Mouse (Mus musculus): Measurements from ENCODE around the gene Atp8b2.
A peak's percentile ranks its signal among the peaks of the same experiment; 100 is the strongest.

Gene Atp8b2

DNA sequence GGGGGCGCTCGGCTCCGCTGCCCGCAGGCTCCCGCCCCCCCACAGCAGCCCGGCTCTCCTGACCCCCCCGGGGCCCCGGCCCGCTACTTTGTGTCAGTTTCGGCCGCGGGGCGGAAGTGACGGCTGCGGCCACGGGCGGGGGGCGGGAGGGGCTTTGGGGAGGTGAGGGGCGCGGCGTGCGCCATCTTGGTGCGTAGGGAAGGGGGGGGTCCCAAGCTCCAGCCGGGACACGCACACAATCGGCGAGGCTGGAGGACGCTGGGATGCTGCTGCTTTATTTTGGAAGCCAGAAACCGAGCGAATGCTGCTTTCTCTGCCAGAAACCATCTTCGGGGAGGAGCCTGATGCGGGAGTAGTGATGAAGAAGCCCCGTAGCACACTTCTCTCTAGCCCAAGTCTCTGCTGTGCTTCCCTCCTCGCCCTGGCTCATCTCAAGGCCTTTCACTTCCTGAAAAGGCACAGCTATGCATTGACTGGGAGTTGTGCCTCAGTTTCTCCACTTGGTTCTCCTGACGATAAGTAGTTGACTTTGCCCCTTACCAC is at the start of gene Atp8b2:
Gene Atp8b2, minus strand, starts transcription at position 288 of the 543 bp plus-strand sequence.
- DNase-seq = peak; percentile 59 to 66

DNA sequence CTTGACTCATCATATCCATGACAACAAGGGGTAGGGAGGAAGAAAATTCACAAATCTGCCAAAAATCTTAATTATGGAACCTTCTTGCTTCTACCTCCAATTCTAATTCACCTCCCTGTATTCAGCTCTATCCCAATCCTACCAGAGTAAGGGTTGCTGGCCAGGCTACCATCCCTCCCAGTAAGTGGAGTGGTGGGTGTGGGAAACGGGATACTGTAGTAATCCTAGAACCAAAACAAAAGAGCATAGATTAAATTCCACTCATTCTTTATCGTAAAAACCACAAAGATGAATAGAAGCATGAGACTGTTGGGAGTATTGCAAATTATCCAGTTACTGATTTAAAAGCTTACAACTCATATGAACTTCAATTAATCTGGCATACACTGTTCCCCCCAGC is 47.0 kb upstream of the Atp8b2 start:
- no peak for DNase-seq

DNA sequence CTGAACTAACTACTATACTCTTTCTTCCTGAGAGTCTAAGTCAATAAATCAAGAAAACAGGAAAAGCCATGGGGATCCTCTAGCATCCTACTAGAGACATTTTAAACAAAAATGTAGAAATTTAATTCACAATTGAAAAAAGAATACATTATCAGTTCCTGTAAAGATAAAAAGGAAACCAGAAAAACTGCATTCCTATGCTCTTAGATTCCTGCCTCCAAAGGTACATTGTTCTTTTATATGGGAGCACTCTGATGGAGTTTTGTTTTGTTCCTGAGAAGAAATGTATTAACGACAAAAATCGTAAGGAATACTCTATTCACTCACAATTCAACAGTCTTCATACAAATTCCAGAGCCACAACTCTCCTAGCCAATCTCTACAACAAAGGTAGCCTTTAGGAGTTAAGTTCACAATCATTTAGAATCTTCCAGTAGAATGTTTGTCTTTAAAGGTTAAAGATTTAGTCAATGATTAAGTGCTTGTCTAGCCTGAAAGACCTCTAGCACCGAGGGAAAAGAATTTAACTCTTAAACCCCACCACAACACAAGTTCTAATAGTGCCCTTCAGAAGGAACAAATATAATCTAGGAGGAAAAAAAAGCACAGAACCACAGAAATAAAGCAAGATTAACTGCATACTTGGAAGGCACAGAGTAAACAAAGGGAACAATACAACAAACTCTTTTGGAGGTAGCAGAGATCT is 40.9 kb upstream of the Atp8b2 start:
- no peak for DNase-seq

DNA sequence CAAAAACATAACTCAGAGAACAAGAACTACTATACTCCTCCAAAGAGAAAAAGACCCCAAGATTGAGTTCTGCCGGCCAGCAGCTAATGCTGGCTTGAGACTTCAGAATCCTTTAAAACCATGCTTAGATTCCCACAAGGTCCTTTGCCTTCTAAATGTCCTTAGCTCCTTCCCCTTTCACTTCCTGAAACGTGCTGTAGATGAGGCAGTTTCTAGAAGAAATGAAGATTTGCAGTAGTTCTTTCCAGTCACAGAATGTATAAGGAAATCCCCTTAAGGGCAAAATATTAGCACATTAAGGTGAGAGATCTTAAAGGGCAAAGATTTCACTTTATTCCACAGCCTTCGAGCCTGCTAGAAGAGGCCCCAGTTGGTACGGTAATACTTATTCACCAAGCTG is 36.5 kb upstream of the Atp8b2 start:
- no peak for DNase-seq

DNA sequence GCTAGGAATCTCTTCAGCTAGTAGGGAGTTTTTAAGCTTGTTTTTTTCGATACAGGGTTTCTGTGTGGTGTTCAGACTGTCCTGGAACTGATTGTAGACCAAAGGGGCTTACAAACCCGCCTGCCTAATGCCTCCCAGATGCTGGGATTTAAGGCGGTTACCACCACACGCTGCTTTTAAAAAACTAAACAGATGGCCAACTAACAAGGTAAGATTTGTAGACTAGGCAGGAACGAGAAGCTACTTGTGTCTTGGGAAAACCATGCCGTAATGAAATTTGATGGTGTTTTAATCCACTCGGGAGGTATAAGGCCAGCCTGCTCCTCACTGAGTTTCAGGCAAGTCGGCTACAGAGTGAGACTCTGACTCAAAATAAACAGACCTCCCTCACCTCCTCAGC is 35.8 kb upstream of the Atp8b2 start:
- no peak for DNase-seq

DNA sequence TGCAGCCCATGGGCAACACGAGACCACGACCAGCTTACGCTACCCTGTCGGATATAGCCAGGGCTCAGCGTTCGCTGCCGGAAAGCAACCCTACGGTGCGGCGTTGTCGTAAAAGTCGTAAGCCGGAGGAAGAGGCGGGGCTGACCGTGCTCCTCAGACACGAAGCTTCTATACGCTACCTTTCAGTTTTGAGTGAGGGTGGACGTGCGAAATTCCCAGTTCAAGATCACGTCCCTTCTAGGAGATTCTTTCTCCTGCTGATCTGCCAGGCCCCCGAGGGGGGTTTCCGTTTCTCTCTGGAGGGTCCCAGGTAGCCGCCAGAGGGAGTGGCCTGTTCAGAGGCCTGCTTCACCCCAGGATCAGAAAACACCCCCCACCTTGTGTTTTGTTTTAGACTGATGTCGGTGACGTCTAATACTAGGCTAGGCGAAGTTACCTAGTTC is 35.3 kb upstream of the Atp8b2 start, which contains the start of gene Hax1:
Gene Hax1, minus strand, starts transcription at position 169 of the 443 bp plus-strand sequence.
- peak; percentile 90 for DNase-seq

DNA sequence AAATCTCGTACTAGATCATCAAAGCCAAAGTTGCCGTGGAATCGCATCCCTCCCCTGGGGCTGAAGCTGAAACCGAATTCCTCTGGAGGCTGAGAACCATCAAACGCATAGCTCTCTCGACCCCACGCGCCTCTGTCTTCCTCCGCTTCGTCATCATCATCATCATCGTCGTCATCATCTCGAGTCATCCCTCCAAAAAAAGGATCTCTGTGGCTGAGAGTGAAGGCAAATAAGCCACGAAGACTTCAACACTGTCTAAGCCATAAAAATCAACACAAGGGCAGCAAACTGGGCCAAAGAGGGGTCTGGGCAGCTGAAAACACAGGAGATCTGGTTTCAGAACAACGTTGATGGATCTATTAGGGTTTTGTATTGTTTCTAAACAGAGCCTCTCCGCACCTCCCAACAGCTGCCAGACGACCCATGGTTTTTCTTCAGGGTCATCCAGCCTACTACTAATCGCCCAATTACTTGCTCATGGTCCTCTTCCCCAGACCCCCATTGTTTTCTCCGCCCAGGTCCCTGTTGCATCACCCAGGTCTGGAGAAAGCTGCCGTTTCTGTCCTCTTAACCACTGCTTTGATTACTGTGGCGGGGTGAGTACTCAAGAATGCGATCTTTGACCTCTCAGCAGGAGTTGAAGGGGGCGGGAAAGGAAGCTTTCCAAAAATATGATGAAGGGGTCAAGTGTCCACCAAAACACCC is 34.6 kb upstream of the Atp8b2 start:
- DNase-seq = peak; percentile 11 to 28

DNA sequence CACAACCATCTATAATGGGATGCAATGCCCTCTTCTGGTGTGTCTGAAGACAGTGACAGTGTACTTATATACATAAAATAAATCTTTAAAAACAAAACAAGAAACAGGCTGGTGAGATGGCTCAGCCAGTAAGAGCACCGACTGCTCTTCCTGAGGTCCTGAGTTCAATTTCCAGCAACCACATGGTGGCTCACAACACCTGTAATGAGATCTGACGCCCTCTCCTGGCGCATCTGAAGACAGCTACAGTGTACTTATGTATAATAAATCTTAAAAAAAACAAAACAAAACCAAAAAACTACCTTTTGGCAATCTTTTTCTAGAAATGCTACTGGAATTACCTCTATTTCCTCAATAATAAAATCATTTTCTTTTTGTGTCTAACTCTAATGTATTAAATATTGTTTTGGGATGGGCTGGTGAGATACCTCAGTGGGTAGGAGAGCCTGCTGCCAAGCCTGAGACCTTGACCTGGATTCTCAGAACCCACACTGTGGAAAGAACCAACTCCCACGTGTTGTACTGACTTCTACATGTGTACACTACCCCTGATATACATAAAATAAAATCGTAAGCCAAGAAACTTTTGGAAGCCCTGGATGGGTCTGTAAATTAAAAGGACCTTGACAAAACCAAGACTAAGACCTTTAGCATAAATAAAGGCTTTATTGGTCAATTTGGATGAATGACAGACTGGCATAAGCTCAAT is 31.7 kb upstream of the Atp8b2 start:
- peak in 1 of 2 experiments; percentile 15 for DNase-seq

DNA sequence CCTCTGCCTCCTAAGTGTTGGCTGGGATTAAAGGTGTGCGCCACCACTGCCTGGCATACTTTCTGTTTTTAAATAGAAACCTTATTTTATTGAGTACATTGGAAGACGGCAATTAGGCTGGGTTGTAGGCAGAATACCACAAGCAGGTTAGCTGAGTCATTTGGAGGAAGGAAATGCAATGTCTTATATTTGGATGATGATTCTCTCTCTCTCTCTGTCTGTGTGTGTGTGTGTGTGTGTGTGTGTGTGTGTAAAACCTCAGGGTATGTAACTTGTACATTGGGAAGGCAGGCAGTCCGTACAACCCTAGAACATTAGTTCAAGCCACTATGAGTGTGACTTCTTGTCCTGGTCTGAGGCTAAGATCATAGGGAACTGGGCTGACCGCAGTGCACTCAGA is 24.5 kb upstream of the Atp8b2 start:
- DNase-seq = no peak

DNA sequence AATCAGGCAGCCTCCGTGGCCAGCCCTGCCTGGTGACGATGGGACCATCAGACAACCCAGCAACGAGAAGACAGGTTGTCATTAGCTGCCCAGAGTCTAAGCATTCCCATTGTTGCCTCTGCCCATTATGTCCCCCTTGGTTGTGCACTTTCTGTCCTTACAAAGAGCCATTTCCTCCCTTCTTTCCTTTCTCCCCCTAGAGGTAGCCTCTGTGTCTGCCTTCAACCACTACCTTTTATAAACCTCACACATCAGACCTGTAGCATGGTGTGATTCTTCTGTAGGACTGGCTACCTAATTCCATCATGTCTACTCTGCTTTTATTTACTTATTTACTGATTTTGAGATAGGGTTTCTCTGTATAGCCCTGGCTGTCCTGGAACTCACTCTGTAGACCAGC is 23.9 kb upstream of the Atp8b2 start:
- DNase-seq = no peak

DNA sequence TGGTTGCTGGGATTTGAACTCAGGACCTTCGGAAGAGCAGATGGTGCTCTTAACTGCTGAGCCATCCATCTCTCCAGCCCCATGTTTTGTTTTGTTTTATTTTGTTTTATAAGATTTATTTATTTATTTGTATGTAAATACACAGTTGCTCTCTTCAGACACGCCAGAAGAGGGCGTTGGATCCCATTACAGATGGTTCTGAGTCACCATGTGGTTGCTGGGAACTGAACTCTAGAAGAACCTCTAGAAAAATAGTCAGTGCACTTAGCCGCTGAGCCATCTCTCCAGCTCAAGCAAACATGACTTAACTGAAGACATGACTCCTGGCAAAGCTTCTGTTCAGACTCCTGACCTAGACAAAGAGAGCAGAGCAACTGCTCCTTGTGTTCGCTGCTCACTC is 19.1 kb upstream of the Atp8b2 start:
- DNase-seq = no peak

DNA sequence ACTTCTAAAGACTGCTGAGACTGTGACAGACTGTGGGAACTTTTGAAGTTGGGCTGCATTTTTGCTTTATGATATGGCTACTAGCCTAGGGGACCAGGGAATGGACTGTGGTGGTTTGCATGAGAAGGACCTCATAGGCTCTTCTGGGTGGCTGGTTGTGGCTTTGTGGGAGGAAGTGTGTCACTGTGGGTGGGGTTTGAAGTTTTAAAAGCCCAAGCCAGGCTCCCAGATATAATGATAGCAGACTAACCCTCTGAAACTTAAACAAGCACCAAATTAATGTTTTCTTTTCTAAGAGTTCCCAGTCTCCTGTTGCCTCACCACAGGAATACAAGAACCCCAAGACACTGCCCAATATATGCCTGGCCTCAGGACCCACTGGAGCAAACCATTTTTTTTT is 13.6 kb upstream of the Atp8b2 start:
- DNase-seq = no peak

DNA sequence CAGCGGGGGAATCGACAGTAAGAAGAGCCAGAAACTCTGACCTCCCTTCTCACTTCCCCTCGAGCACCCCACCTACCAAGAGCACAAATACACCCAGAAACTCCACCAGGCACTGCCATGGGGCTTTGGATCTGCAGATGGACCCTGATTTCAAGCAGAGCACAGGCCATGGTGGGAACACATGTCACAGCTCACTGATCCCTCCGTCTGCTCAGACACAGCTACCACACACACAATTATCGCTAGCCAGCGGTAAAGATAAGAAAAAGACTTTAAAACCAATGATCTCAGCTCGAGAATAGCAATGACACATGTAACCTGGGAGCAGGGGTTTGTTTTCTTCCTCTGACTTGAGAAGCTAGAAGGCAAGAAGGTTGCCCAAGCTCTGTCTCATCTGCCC is 5.2 kb upstream of the Atp8b2 start:
- DNase-seq = no peak

DNA sequence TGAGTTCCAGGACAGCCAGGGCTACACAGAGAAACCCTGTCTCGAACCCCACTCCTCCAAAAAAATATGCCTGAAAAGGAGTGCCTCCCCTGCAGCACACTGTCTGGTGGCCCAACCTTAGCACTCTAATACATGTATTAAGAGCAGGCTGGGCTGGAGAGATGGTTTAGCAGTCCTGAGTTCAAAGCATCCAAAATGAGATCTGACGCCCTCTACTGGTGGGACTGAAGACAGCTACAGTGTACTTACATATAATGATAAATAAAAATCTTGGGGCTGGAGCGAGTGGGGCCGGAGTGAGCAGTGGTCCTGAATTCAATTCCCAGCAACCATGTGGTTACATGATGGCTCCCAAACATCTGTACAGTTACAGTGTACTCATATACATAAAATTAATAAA is 3.6 kb upstream of the Atp8b2 start:
- DNase-seq = peak; percentile 66 to 70

DNA sequence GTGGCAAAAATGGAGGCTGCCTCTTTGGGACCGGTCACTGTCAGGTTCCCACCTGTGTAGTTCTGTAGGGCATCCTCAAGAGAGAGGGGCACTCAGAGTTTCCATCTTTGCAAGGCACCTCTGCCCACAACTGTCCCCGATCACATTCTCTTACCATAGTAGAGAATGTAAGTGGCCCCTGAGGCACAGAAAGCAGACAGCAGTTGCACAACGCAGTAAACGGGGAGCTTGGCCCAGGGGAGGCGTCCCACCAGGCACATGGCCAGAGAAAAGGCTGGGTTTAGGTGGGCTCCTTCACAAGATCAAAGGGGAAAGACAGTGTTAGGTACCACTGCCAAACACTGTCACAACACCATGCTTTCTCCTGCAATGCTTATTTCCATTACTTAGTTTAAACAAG is 2.7 kb upstream of the Atp8b2 start:
- DNase-seq = no peak

DNA sequence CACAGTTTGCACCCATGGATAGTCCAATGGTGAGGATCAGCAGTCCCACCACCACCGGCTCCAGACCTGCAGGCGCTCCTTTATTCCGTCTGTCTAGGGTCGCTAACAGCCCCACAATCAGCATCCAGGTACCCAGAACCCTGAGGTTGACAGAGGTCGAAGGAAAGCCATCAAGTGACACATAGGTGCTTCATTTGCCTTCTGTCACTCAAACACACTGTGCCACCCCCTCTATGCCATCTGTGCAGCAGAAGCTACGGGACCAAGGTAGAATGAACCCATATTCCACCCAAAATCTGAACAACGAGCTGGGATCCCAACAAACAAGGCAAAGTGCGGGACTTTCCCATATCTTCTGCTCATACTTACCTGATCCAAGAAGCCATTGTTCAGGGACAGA is 2.2 kb upstream of the Atp8b2 start:
- DNase-seq = no peak

DNA sequence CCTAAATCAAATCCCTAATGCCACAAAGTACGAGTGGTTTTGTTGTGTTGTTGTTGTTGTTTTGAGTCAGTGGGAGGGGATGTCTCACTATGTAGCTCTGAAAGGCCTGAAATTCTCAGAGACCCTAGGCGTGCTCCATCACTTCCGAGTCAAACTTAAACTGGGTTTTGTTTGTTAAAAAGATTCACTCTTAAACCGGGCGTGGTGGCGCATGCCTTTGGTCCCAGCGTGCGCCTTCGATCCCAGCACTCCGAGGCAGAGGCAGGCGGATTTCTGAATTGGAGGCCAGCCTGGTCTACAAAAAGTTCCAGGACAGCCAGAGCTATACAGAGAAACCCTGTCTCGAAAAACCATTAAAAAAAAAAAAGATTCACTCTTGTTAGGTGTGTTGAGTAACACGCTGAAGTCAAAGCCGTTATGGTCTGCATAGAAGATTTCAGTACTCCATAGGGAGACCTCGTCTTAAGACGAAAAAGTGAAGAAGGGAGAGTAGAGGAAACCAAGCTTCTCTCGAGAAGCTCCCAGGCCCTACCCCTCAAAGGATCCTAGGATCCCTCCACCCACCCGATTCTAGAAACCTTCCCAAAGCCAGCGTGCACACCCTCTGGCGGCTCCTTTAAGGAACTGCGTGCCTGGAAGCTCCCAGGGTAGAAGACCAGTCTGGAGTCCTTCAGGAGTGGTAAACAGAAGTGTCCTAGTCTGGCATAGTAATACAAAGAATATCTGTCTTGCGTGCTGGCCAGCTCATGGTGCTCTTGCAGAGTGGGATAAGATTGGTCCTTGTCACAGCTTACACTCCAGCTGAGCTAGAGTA is 825 bp upstream of the Atp8b2 start:
- peak; percentile 45 to 48 for DNase-seq

DNA sequence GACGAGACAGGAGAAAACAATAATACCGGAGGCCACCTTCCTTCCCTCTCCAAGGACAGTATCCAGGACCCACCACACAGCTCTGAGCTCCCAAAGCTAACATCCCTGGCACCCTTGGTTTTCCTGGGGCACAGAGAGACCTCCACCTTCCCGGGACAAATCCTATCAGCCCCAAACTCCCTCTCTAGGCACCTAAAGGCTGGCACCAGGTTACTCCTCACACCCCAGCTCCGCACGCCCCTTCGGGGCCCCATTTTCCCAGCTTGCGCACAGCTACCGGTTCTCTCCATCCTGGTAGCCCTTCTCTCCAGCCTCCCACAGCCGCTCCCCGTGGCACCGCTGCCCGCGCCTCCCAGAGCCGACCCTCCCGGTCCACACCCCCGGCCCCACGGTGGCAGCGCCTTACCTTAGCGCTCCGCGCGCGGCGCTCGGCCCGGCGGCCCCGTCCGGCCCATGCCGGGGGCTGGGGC is 522 bp downstream of the Atp8b2 start:
- no peak for DNase-seq

DNA sequence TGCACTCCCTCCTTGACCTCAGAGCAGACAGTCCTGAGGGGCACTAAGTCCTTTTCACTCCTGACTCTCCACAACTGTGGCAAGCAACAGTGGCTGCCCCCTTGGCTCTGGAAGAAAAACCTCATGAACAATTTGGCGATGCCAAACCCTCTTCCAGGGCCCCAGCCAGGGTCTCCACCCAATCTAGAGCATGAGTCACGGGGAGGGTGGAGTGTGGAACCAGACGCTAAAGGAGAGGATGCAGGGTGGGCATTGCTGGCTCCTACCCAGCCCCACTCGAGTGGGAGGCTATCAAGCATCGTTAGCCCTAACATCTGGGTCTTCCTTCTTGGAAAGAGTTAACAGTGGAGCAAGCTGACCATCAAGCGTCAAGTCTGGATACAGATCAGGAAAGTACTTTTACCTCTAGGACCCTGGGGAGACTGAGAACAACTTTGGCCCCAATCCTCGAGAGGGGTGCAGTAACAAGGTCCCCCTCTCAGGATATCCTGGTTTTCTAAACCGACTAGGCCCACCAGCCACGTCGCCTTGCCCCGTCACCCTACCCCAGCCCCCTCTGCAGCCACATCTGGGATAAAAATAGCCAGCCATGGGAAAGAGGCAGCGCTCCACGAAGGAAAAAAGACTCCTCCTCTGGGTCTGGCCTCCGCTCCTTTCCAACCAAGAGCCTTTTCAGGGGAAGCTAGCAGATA is 1.1 kb downstream of the Atp8b2 start:
- DNase-seq = peak; percentile 18 to 20

DNA sequence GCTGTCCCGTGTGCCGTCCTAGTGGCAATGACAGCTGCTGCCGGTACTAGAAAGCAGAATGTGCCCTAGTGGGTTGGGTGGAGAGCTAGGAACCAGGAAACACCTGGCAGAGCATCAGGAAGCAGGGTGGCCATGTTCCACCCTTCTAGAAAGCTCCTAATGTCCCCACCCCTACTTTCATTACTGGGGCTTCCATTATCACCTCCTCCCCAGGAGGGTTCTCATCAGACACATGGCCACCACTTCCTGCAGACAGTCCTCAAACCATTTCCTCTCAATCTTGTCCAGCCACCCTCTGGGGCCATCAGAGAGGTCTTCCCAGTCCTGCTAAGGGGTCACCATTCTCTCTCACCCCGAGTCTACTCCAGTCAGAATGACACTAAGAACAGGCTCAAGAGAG is 1.9 kb downstream of the Atp8b2 start:
- DNase-seq = peak; percentile 38 to 40

DNA sequence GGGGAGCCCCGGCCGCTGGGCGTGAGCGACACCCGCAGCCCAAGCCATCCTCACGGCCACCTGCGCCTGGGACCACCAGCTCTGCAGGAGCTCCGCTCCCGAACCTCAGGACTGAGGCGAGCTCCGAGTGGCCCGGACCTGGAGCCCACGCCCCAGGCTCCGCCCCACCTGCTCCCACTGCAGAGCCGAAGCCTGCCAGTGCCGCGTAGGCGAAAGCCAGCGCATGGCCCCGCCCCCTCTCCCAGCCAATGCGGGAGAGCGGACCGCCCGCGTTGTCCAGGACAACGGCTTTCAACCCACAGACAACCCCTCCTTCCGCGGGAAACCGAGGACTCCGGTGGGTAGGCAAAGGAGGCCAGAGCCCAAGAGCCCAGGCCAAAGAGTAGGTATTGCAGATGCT is 2.8 kb downstream of the Atp8b2 start:
- peak; percentile 82 to 83 for DNase-seq

DNA sequence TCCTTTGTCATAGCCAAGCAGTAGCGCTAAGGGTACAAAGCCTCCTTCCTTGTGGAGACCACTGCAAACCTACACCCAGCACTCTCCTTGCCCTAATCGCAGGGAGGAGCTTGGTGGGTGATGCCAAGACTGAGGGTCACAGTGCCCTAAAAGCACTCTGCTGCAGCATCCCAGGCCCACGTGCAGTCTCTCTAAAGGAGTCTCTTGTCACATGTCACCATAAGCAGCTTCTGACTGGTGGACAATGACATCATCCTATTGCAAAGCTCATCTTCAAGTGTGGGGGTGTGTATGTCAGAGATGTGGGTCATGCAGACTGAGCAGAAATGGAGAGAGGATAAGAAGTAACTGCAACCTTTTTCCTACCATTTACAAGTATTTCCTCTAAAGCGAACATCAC is 3.9 kb downstream of the Atp8b2 start:
- no peak for DNase-seq
